Mouse (Mus musculus) cerebellum, postnatal 25 days (tissue): Measurements from ENCODE around the gene Dusp12.
A peak's percentile ranks its signal among the peaks of the same experiment; 100 is the strongest.

ENCODE experiments used
- DNase-seq, 2 experiments: peaks; one replicate each; pipeline ENCODE4 v3.0.0; 2021; ENCODE audit warnings: mixed read lengths in 2 of 2

The Dusp12 gene

DNA sequence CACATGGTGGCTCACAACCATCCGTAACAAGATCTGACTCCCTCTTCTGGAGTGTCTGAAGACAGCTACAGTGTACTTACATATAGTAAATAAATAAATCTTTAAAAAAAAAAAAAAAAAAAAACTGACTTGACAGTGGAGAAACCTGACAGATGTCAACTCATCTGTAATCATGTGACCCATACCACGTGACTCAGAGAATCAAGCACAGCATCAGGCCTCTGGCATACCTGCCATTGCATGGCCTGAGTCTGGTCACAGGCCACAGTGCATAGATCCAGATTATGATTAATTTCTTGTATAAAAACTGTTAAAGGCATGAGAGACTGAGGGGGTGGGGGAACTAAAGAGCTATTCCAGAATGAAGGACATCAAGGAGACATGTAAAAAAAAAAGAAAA is 26.5 kb downstream of the Dusp12 start:
- no peak for DNase-seq

DNA sequence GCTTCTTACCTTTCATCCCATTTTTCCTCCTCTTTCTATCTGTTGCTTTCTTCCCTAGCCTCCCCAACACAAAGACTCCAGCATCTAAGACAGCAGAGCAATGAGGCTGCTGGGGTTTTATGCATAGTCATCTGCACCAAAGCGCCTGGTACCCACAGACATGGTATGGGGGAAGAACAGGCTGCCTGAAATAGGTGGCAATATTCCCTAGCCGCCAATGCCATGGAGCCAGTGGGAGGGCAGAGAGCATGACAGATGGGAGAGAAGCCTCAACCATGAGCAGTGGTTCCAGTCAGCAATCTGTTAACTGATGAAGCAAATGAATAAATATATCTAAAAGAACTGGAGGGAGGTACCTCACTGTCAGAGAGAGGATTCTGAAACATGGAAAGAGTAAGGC is 28.0 kb downstream of the Dusp12 start:
- DNase-seq = peak; percentile 45 to 58

DNA sequence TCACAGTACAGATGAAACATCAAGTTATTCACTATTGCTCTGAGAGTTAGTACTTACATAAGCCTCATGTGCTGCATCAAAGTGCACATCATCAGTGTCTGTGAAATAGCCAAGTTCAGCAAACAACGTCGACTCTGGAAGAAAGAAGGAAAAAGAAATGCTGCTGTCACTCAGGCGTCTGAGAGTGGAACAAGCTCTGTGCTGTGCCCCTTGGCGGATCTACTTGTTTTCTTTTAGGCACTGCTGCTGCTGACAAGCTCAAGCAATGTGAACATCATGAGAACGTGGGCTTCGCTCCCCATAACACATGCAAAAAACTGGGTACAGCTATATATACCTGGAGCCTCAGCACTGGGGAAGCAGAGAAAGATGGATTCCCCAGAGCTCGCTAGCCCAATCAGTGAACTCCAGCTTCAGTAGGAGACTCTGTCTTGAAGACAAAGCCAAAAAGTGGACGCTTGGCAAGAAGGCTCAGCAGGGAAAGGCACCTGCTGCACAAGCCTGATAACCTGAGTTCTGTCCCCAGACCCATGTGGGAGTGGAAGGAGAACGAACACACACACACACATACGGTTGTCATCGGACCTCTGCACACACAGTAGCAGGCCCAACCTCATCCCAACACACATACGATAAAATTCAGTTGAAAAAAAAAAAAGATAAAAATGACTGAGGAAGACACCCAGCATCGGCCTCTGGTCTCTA is 30.1 kb downstream of the Dusp12 start:
- no peak for DNase-seq

DNA sequence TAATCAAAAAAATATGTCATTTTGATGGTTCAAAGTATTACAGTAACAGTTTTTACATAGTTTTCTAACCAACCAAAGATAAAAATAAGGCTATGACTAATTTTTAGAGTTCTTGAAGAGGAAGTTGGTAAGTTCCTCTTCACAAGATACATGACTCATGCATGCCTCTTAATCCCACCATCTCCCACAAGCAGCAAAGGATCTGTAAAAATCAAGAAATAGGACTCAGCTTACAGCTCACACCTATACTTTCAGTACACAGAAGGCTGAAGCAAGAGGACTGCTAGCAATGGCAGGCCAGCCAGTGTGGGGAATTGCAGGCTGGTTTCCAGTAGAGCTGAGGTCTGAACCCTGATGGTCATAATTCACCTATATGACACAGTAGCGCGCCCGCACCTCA is 31.7 kb downstream of the Dusp12 start:
- DNase-seq = no peak

DNA sequence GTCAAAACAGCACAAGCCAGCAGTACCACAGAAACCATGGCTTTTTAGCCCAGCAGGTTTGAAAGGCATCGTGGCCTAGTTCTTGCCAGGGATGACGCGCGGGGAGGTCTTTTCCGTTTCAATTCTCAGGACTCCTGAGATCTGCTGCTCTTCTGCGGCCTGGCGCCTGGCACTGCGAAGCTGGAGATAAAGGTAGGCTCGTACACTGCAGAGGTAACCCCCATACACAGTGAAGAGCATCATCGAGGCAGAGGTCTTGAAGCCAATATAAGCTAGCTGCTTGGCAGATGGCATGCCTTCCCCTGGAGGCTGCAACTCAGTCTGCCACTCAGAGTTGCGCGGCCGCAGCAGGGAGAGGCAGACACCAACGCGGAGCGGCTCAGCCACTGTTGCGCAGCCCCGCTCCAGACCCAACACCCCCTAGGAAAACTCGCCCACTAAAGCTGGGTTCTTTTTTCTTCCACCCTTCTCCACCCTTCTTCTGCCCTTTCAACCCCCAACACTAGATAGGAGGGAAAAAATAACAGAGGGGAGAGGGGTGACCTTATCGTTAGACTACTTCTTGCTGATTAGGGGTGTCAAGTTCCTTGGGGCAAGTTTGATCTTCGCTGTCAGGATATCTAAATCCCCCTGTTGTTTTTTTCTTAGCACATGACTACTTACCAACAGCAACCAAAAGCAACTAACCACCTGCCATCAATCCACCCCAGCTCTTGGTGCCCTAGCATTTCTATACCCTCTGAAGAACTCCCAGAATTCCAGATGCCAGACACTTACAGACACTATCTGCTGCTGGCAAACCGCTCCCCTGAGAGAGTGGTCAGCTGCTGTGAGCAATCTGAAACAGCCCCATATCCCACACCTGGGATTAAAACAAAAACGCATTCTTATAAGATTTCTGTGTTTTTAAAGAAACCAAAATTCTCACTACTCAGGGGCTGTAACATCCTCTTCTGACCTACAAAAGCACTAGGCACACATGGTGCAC is 34.4 kb downstream of the Dusp12 start:
- DNase-seq = peak in 1 of 2 experiments; percentile 9

DNA sequence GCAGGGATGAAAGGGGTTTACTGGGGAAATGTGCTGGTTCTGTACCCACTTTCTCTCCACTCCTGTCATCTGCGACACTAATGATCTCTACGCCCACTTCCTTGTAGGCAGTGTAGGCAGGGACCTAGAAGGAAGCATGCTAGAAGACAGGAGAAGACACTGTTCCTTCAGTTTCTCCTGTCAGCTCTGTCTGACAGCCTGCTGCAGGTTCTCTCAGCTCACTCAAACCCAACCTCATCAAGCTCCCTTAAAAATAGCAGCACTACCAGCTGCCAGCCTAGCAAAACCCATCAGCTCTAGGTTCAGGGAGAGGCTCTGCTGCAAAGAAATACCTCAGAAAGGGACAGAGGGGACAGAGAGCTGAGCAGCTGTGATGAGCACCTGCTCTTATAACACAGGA is 35.3 kb downstream of the Dusp12 start:
- DNase-seq = no peak

DNA sequence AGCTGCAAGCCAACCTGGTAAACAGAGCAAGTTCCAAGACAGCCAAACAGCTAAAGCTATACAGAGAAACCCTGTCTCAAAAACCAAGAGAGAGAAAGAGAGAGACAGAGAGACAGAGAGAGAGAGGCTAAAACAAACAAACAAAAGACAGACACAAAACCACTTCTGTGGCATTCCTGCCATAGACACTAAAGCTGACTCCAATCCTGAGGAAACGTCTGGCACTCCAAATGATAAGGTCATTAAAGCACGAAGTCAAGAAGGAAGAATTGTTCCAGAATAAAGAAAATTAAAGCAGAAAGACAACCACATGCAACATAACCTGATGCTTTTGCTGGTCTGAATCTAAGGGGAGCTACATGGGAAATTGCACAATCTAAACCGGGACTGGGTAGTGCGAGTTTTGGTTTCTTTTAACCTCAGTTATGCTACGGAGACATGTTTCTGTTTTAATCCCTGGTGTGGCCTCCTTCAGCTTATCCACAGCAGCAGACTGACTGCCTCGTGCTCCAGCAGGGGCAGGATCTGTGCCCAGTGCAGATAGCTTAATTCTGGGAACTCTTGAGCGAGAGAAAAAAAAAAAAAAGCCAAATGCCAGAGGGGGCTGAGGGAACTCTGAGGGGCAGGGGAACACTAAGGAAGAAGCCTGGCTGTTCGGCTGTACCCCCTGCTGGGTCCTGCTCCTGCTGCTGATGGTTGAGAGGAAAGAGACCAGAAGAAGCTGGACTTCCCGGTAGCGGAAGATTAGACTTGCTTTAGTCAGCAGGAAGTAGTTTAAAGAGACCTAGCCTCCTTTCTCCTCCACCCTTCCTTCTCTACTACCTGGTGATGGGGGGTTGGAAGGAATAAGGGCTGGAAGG is 39.7 kb downstream of the Dusp12 start:
- DNase-seq = peak in 1 of 2 experiments; percentile 25

DNA sequence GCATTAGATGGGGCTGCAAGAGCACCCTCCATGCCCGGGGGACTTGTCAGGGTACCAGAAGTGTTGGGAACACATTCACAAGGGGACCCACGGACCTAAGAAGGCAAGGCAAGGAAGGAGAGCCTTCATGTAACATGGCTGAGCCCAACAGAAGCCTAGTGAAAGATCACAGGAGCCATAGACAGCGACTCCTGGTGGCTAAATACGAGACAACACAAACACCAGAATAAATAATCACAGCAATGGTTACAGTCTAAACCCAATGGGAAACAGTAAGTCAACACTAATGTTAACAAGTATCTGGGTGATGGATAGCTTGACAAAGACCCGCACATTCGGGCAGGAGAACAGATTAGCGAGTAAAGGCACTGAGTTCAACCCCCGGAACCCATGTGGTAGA is 41.0 kb downstream of the Dusp12 start:
- DNase-seq = peak in 1 of 2 experiments; percentile 20

DNA sequence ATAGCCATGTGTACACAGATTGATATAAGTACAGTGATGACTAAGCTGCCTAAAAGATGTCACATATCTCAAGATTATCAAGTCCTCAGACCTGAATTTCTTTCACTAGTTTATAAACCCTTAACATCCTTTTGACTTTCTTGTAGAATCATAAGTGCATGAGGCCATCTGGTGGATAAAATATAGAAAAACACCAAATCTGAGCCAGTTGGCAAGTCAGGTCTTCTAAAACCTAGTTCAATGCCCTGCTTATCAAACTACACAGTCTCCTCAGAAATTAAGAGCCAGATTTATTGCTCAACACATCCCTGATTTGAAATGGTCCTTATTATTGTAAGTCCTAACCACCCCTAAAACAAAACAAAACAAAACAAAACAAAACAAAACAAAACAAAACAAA is 45.7 kb downstream of the Dusp12 start:
- DNase-seq = no peak

DNA sequence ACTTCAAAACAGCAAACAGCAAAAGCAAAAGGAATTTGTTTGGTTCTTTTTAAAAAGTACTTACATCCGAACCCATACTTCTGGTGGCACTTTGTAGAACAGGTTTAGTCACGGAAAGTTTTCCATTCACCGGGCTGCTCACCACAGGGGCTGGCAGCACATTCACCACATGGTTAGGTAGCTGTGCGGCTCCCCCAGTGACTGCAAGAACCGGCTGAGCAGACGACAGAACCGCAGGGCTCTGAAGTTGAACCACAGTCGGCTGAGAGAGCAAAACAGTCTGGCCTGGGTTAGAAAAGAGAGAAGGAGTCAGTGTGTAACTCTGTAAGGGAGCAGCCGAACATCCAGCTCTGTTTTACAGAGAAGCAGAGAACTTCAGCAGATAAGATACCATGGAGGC is 50.6 kb downstream of the Dusp12 start:
- DNase-seq = peak; percentile 22 to 43

DNA sequence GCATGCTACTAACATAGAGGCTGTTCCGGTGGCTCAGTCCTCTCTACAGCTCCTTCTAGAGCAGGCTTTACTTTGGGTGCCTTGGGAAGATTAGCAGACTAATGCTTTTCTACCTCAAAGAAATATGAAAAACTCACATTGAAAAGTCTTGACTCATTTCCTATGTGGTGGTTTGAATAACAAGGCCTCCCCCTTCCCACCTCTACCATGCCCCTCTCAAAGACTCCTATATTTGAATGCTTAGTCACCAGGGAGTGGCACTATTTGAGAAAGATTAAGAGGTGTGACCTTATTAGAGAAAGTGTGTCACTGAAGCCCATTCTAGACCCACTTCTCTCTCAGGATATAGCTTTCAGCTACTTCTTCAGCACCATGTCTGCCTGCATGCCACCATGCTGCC is 55.6 kb downstream of the Dusp12 start:
- no peak for DNase-seq

DNA sequence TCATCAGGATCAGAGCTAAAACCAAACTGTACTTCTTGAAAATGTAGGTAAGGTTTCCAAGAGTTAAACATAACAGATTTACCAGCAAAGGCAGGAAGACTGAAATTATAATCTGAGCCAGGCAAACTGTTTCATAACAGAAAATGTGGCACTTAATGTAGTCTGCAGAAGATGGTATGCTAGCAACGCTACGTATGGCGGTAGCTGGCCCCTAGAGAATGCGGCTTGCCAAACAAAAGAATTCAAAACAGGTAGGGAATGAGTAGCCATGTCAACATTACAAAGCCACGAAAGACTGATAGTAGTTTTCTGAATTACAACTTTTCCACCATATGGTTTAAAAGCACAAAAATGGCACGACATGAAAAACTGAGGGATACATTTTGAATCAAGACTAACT is 56.0 kb downstream of the Dusp12 start:
- no peak for DNase-seq
